Mouse (Mus musculus) c-Kit-positive CD71-negative TER-119-negative erythroid progenitor cells, embryonic 14.5 days (primary cell): ENCODE data around the gene Macrod1.

ENCODE experiments used
- DNase-seq: peaks from one replicate; pipeline ENCODE4 v3.0.0-alpha.2; 2013; ENCODE audit warnings: low read depth

The Macrod1 gene

GRCm38 (mm10) chr19:7140856-7141421, 84.3 kb downstream of the Macrod1 start:
- no peak for DNase-seq

GRCm38 (mm10) chr19:7142207-7142915, 85.8 kb downstream of the Macrod1 start:
- no peak for DNase-seq

- peak; percentile 71 for DNase-seq
Observed at GRCm38 (mm10) chr19:7143854-7144253, 87.2 kb downstream of the Macrod1 start.

GRCm38 (mm10) chr19:7144458-7144857, 87.8 kb downstream of the Macrod1 start:
- no peak for DNase-seq

GRCm38 (mm10) chr19:7146376-7146775, 89.8 kb downstream of the Macrod1 start:
- no peak for DNase-seq

- no peak for DNase-seq
Observed at GRCm38 (mm10) chr19:7148096-7148495, 91.5 kb downstream of the Macrod1 start.

- DNase-seq: no peak
Observed at GRCm38 (mm10) chr19:7148541-7149085, 92.0 kb downstream of the Macrod1 start.

- DNase-seq: no peak
Observed at GRCm38 (mm10) chr19:7149158-7149685, 92.6 kb downstream of the Macrod1 start.

- DNase-seq: no peak
Observed at GRCm38 (mm10) chr19:7151300-7151926, 94.8 kb downstream of the Macrod1 start.

GRCm38 (mm10) chr19:7151927-7152653, 95.5 kb downstream of the Macrod1 start:
- no peak for DNase-seq

GRCm38 (mm10) chr19:7153232-7153631, 96.6 kb downstream of the Macrod1 start:
- DNase-seq: no peak

GRCm38 (mm10) chr19:7155196-7155595, 98.6 kb downstream of the Macrod1 start:
- DNase-seq: no peak

- no peak for DNase-seq
Observed at GRCm38 (mm10) chr19:7157734-7158133, 101.1 kb downstream of the Macrod1 start.

- DNase-seq: no peak
Observed at GRCm38 (mm10) chr19:7160151-7160906, 103.7 kb downstream of the Macrod1 start.

GRCm38 (mm10) chr19:7161064-7161463, 104.5 kb downstream of the Macrod1 start:
- no peak for DNase-seq

- DNase-seq: no peak
Observed at GRCm38 (mm10) chr19:7164238-7164637, 107.6 kb downstream of the Macrod1 start.

GRCm38 (mm10) chr19:7164820-7165323, 108.3 kb downstream of the Macrod1 start:
- no peak for DNase-seq

- no peak for DNase-seq
Observed at GRCm38 (mm10) chr19:7165509-7166199, 109.0 kb downstream of the Macrod1 start.

GRCm38 (mm10) chr19:7166200-7166711, 109.6 kb downstream of the Macrod1 start:
- no peak for DNase-seq

GRCm38 (mm10) chr19:7166767-7167166, 110.2 kb downstream of the Macrod1 start:
- no peak for DNase-seq
